ENCODE assay signal across 29 mouse cellular contexts in the genomic region with DNA sequence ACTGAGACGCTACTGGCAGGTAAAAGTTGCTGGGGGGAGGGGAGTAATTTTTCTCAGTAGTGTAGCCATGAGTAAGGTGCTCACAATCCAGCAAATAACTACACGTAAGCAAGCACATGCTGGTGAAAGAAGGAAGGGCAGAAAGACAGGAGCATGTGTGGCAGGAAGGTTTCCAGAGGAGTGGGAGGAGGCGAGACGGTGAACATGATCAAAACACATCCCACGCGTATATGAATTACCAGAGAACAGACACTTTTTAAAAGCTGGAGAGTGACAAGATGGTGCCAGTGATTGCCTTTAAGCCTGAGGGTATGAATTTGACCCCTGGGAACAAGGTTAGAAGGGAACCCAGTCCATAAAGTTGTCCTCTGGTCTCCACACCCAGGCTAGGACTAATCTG. TPM values are rescaled to one million over a fixed set of nuclear protein-coding genes. Genes with fewer than 3 reads are reported as not detected.
DNase-seq lines count a peak whose midpoint lies in the region; ATAC-seq and TF ChIP-seq lines count a peak whose summit lies in the region.
"Had no signal": no experiment of that assay in that cellular context is flagged by ENCODE, and none has a peak within 500 bp of the region (broad histone marks: within the 10 kb centered on the region; RNA-seq: fewer than 3 reads in every experiment).

No protein-coding gene starts in this region.

- H3K9me3 ChIP-seq in midbrain, embryonic 11.5 days (ENCODE audit: control insufficient read depth, low read length) = no peaks in the 10 kb centered on the region
- H3K9me3 ChIP-seq in midbrain, embryonic 13.5 days = no peaks in the 10 kb centered on the region
- H3K9me3 ChIP-seq: embryonic facial prominence, embryonic 13.5 days; embryonic facial prominence, embryonic 15.5 days; forebrain, embryonic 10.5 days; forebrain, embryonic 13.5 days; forebrain, embryonic 15.5 days; G1E had no signal

- DNase-seq in frontal cortex, postnatal 36 days (ENCODE audit: low spot score in 2 of 2) = no peak
- peak; percentile 28 to 50 for DNase-seq in layer of hippocampus, adult 2 months (ENCODE audit: low spot score in 2 of 2)
- no peak for DNase-seq in layer of hippocampus, postnatal 25 days (ENCODE audit: extremely low spot score in 1 of 2, low spot score in 1 of 2)
- peak; percentile 49 for DNase-seq in midbrain, embryonic 11.5 days (ENCODE audit: low spot score, missing footprints)
- no peak for DNase-seq in left cerebral cortex, adult 2 months (ENCODE audit: extremely low spot score in 1 of 2, low spot score in 2 of 2)
- DNase-seq: adrenal gland, adult 8-10 months; adrenal gland, postnatal 14 days; adrenal gland, postnatal 36 days; B cell, adult 2 months; cerebellum, adult 11 months; cerebellum, adult 18-20 months; cerebellum, adult 8-10 months; cerebellum, adult 9-11 months; cerebellum, postnatal 14 days; cerebellum, postnatal 36 days; embryo, embryonic 11 days had no signal

- peak; percentile 70 for ATAC-seq in frontal cortex, adult (ENCODE audit: low TSS enrichment)
- ATAC-seq in midbrain, embryonic 11.5 days (ENCODE audit: low FRiP score) = no peak
- no peak for ATAC-seq in midbrain, embryonic 13.5 days
- ATAC-seq: activated CD4-positive, CD25-positive, alpha-beta regulatory T cell, adult 4 months; CD4-positive, CD25-positive, alpha-beta regulatory T cell, adult 4 months; forebrain, embryonic 13.5 days; forebrain, embryonic 15.5 days; Patski had no signal

- intact Hi-C loops in left cerebral cortex, adult 2 months (cut with DNase I) = loop anchor here (2.0 kb wide), 1 partner anchor 35 kb away; no protein-coding TSS in a partner anchor

- peaks cover 18% of the 10 kb centered on the region for H3K36me3 ChIP-seq in midbrain, embryonic 11.5 days (ENCODE audit: control insufficient read depth, insufficient read depth, low read length)
- H3K36me3 ChIP-seq in midbrain, embryonic 13.5 days = peaks cover 66% of the 10 kb centered on the region

- H3K27ac ChIP-seq in layer of hippocampus, adult 2 months = no peak overlapping the region
- no peak overlapping the region for H3K27ac ChIP-seq in midbrain, embryonic 11.5 days (ENCODE audit: low read depth, low read length)
- no peak overlapping the region for H3K27ac ChIP-seq in midbrain, embryonic 13.5 days
- H3K27ac ChIP-seq in left cerebral cortex, adult 2 months = no peak overlapping the region
- H3K27ac ChIP-seq: embryonic facial prominence, embryonic 13.5 days; embryonic facial prominence, embryonic 15.5 days; forebrain, embryonic 10.5 days; forebrain, embryonic 13.5 days; forebrain, embryonic 15.5 days had no signal

- no peak overlapping the region for H3K4me3 ChIP-seq in layer of hippocampus, adult 2 months
- no peak overlapping the region for H3K4me3 ChIP-seq in midbrain, embryonic 11.5 days (ENCODE audit: low read depth, low read length)
- no peak overlapping the region for H3K4me3 ChIP-seq in midbrain, embryonic 13.5 days (replicated peaks)
- no peak overlapping the region for H3K4me3 ChIP-seq in left cerebral cortex, adult 2 months
- H3K4me3 ChIP-seq: embryonic facial prominence, embryonic 13.5 days; embryonic facial prominence, embryonic 15.5 days; erythroblast, embryonic 14.5 days; forebrain, embryonic 10.5 days; forebrain, embryonic 13.5 days; forebrain, embryonic 15.5 days had no signal

- TF ChIP-seq CTCF in layer of hippocampus, adult 2 months (conservative IDR thresholded peaks at IDR 0.05) = no peak
- no peak for TF ChIP-seq CTCF in left cerebral cortex, adult 2 months (IDR thresholded peaks at IDR 0.05)

- no peak overlapping the region for H3K4me2 ChIP-seq in midbrain, embryonic 11.5 days
- no peak overlapping the region for H3K4me2 ChIP-seq in midbrain, embryonic 13.5 days (replicated peaks)
- H3K4me2 ChIP-seq: embryonic facial prominence, embryonic 13.5 days; embryonic facial prominence, embryonic 15.5 days; forebrain, embryonic 13.5 days; forebrain, embryonic 15.5 days had no signal

- H3K4me1 ChIP-seq in midbrain, embryonic 11.5 days (ENCODE audit: control insufficient read depth, insufficient read depth, low read length) = no peaks in the 10 kb centered on the region
- no peaks in the 10 kb centered on the region for H3K4me1 ChIP-seq in midbrain, embryonic 13.5 days (replicated peaks)
- H3K4me1 ChIP-seq: embryonic facial prominence, embryonic 13.5 days; embryonic facial prominence, embryonic 15.5 days; forebrain, embryonic 10.5 days; forebrain, embryonic 13.5 days; forebrain, embryonic 15.5 days had no signal

- 91% methylated on average over 6 of the region's 6 CpGs for WGBS in midbrain, embryonic 11.5 days
- 94% methylated on average over 6 of the region's 6 CpGs for WGBS in midbrain, embryonic 13.5 days

- H3K27me3 ChIP-seq in midbrain, embryonic 11.5 days (ENCODE audit: control insufficient read depth, insufficient read depth, low read length) = no peaks in the 10 kb centered on the region
- no peaks in the 10 kb centered on the region for H3K27me3 ChIP-seq in midbrain, embryonic 13.5 days
- H3K27me3 ChIP-seq: CH12.LX; embryonic facial prominence, embryonic 13.5 days; embryonic facial prominence, embryonic 15.5 days; forebrain, embryonic 13.5 days; forebrain, embryonic 15.5 days; Patski had no signal

- H3K9ac ChIP-seq in midbrain, embryonic 11.5 days (ENCODE audit: low read length) = no peak overlapping the region
- H3K9ac ChIP-seq in midbrain, embryonic 13.5 days (replicated peaks) = no peak overlapping the region
- H3K9ac ChIP-seq: embryonic facial prominence, embryonic 13.5 days; embryonic facial prominence, embryonic 15.5 days; forebrain, embryonic 13.5 days; forebrain, embryonic 15.5 days had no signal

RNA-seq across cellular contexts. Expression of gene Dnajc2, which starts 15.2 kb away (rescaled TPM):
- 10 to 100 TPM; 28.0 to 34.1 TPM for total RNA-seq in layer of hippocampus, adult 2 months (2021)
- 10 to 100 TPM; 26.2 to 33.3 TPM for total RNA-seq in layer of hippocampus, postnatal 25 days (2021)
- 103 and 109 TPM in 2 replicates for polyA plus RNA-seq in midbrain, embryonic 11.5 days (2014; fragmentation: Nextera tagmentation; extraction: Ambion mirVana)
- 81.1 and 87.6 TPM in 2 replicates for polyA plus RNA-seq in midbrain, embryonic 13.5 days (2015; fragmentation: Nextera tagmentation; extraction: Ambion mirVana)
- total RNA-seq in left cerebral cortex, adult 2 months (2021) = 10 to 100 TPM; 34.4 to 34.9 TPM

RNA-seq across cellular contexts. Expression of gene Psmc2, which starts 15.2 kb away (rescaled TPM):
- 100 to 1,000 TPM; 116 to 118 TPM for total RNA-seq in layer of hippocampus, adult 2 months (2021)
- total RNA-seq in layer of hippocampus, postnatal 25 days (2021) = 100 to 1,000 TPM; 112 to 126 TPM
- 253 and 272 TPM in 2 replicates for polyA plus RNA-seq in midbrain, embryonic 11.5 days (2014; fragmentation: Nextera tagmentation; extraction: Ambion mirVana)
- polyA plus RNA-seq in midbrain, embryonic 13.5 days (2015; fragmentation: Nextera tagmentation; extraction: Ambion mirVana) = 207 and 215 TPM in 2 replicates
- 100 to 1,000 TPM; 105 to 113 TPM for total RNA-seq in left cerebral cortex, adult 2 months (2021)

RNA-seq across cellular contexts. Expression of gene Pmpcb, which starts 32.9 kb away (rescaled TPM):
- 10 to 100 TPM; 72.9 to 73.9 TPM for total RNA-seq in layer of hippocampus, adult 2 months (2021)
- 10 to 100 TPM; 70.7 to 75.8 TPM for total RNA-seq in layer of hippocampus, postnatal 25 days (2021)
- polyA plus RNA-seq in midbrain, embryonic 11.5 days (2014; fragmentation: Nextera tagmentation; extraction: Ambion mirVana) = 106 and 115 TPM in 2 replicates
- polyA plus RNA-seq in midbrain, embryonic 13.5 days (2015; fragmentation: Nextera tagmentation; extraction: Ambion mirVana) = 91.4 and 94.5 TPM in 2 replicates
- total RNA-seq in left cerebral cortex, adult 2 months (2021) = 10 to 100 TPM; 66.8 to 68.7 TPM

Comparison
In these comparisons a context has a peak if more than half of its experiments do, and no peak if none do; other contexts are left out.
1. DNase-seq: peak in layer of hippocampus, adult 2 months (2 of 2) and midbrain, embryonic 11.5 days (single experiment); none in frontal cortex, postnatal 36 days (0 of 2), layer of hippocampus, postnatal 25 days (0 of 2) and left cerebral cortex, adult 2 months (0 of 2).